ENCODE assay signal across 28 mouse cellular contexts in the genomic region with DNA sequence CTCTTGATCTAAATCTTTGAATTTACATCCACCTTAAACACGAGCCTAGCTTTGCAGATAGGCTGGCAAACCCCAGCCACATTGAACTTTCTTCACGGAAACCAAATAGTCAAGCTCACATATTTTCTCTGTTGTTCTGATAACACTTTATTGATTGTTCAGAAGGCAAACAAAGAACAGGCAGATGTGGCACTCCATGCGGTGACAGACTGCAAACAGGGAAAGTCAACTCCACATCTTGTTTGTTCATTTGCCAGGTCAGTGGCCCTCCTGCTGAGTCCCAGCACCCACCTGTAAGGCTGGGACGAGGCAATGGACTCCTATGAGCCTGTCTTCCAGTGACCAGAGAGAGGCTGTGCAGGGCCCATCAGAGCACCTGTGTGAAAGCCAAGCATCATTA.
DNase-seq lines count a peak whose midpoint lies in the region; ATAC-seq and TF ChIP-seq lines count a peak whose summit lies in the region.
"Had no signal": no experiment of that assay in that cellular context is flagged by ENCODE, and none has a peak within 500 bp of the region (broad histone marks: within the 10 kb centered on the region; RNA-seq: fewer than 3 reads in every experiment).

No protein-coding gene starts in this region.

- ATAC-seq in intestine, embryonic 15.5 days: peak; percentile 24; the same call in 1 of the 2 replicates
- no peak for ATAC-seq in intestine, postnatal 0 days
- peak; percentile 48; the same call in 1 of the 2 replicates for ATAC-seq in liver, embryonic 13.5 days (ENCODE audit: low read depth)
- ATAC-seq in stomach, embryonic 14.5 days (ENCODE audit: insufficient number of reproducible peaks, insufficient read depth, low FRiP score, low read depth): peak; percentile 65
- peak; percentile 63 for ATAC-seq in stomach, postnatal 0 days (ENCODE audit: low FRiP score, low TSS enrichment)
- ATAC-seq in heart, embryonic 12.5 days (ENCODE audit: insufficient number of reproducible peaks, low FRiP score): no peak
- ATAC-seq: activated CD4-positive, CD25-positive, alpha-beta regulatory T cell, adult 4 months; forebrain, embryonic 16.5 days had no signal

- no peak overlapping the region for H3K4me2 ChIP-seq in intestine, embryonic 15.5 days (replicated peaks)
- H3K4me2 ChIP-seq in intestine, postnatal 0 days (replicated peaks; ENCODE audit: low read depth): no peak overlapping the region
- no peak overlapping the region for H3K4me2 ChIP-seq in liver, embryonic 13.5 days
- H3K4me2 ChIP-seq in stomach, embryonic 14.5 days (replicated peaks; ENCODE audit: low read depth, low read length): no peak overlapping the region
- no peak overlapping the region for H3K4me2 ChIP-seq in stomach, postnatal 0 days (replicated peaks; ENCODE audit: low read depth)
- H3K4me2 ChIP-seq in heart, embryonic 12.5 days: no peak overlapping the region
- H3K4me2 ChIP-seq: embryonic facial prominence, embryonic 13.5 days; forebrain, embryonic 12.5 days; heart, embryonic 11.5 days; heart, embryonic 15.5 days; hindbrain, embryonic 13.5 days had no signal

- no peak overlapping the region for H3K9ac ChIP-seq in intestine, embryonic 15.5 days
- no peak overlapping the region for H3K9ac ChIP-seq in intestine, postnatal 0 days (ENCODE audit: low read depth, low read length)
- H3K9ac ChIP-seq in liver, embryonic 13.5 days: no peak overlapping the region
- no peak overlapping the region for H3K9ac ChIP-seq in stomach, embryonic 14.5 days (replicated peaks; ENCODE audit: low read depth, low read length)
- H3K9ac ChIP-seq in stomach, postnatal 0 days (ENCODE audit: low read length): no peak overlapping the region
- H3K9ac ChIP-seq in heart, embryonic 12.5 days: no peak overlapping the region
- H3K9ac ChIP-seq: embryonic facial prominence, embryonic 13.5 days; forebrain, embryonic 12.5 days; heart, embryonic 15.5 days; hindbrain, embryonic 13.5 days had no signal

- H3K4me3 ChIP-seq in intestine, embryonic 15.5 days (replicated peaks): no peak overlapping the region
- no peak overlapping the region for H3K4me3 ChIP-seq in intestine, postnatal 0 days (ENCODE audit: low read depth, low read length)
- no peak overlapping the region for H3K4me3 ChIP-seq in liver, embryonic 13.5 days (replicated peaks)
- no peak overlapping the region for H3K4me3 ChIP-seq in stomach, embryonic 14.5 days (ENCODE audit: low read depth, low read length)
- H3K4me3 ChIP-seq in stomach, postnatal 0 days (ENCODE audit: low read depth, low read length): no peak overlapping the region
- no peak overlapping the region for H3K4me3 ChIP-seq in heart, embryonic 12.5 days
- H3K4me3 ChIP-seq: embryonic facial prominence, embryonic 10.5 days; embryonic facial prominence, embryonic 13.5 days; erythroblast, embryonic 14.5 days; forebrain, embryonic 12.5 days; heart, embryonic 15.5 days; hindbrain, embryonic 10.5 days; hindbrain, embryonic 13.5 days had no signal

- H3K27ac ChIP-seq in intestine, embryonic 15.5 days: no peak overlapping the region
- no peak overlapping the region for H3K27ac ChIP-seq in intestine, postnatal 0 days (ENCODE audit: low read depth, low read length)
- H3K27ac ChIP-seq in liver, embryonic 13.5 days: no peak overlapping the region
- H3K27ac ChIP-seq in stomach, embryonic 14.5 days (ENCODE audit: low read length): no peak overlapping the region
- H3K27ac ChIP-seq in stomach, postnatal 0 days (replicated peaks): no peak overlapping the region
- no peak overlapping the region for H3K27ac ChIP-seq in heart, embryonic 12.5 days (ENCODE audit: poor library complexity, severe bottlenecking)
- H3K27ac ChIP-seq: embryonic facial prominence, embryonic 10.5 days; embryonic facial prominence, embryonic 13.5 days; forebrain, embryonic 12.5 days; heart, embryonic 15.5 days; hindbrain, embryonic 10.5 days; hindbrain, embryonic 13.5 days had no signal

- DNase-seq in liver, embryonic 13.5 days: no peak
- peak; percentile 68 for DNase-seq in stomach, postnatal 0 days (ENCODE audit: low spot score)
- no peak for DNase-seq in urinary bladder, postnatal 36 days (ENCODE audit: low spot score in 2 of 2)
- DNase-seq: adrenal gland, adult 8-10 months; adrenal gland, postnatal 25 days; cerebellum, adult 11-12 months; cerebellum, adult 8-10 months; cerebellum, postnatal 10 days; cerebellum, postnatal 36 days; embryo, embryonic 11 days; gastrocnemius, postnatal 14 days; heart, adult 11 months; heart, postnatal 10 days; heart, postnatal 36 days had no signal

- no peak for TF ChIP-seq CTCF in intestine, postnatal 0 days (IDR thresholded peaks at IDR 0.05; ENCODE audit: low read depth)
- TF ChIP-seq CTCF in stomach, postnatal 0 days (IDR thresholded peaks at IDR 0.05; ENCODE audit: low read depth): peak; percentile 15

- 58% methylated on average over 4 of the region's 4 CpGs for WGBS in intestine, embryonic 15.5 days
- 60% methylated on average over 4 of the region's 4 CpGs for WGBS in intestine, postnatal 0 days
- WGBS in liver, embryonic 13.5 days (ENCODE audit: insufficient replicate concordance): 46% methylated on average over 4 of the region's 4 CpGs
- 67% methylated on average over 4 of the region's 4 CpGs for WGBS in stomach, embryonic 14.5 days
- 55% methylated on average over 4 of the region's 4 CpGs for whole genome bisulfite sequencing in stomach, postnatal 0 days
- WGBS in heart, embryonic 12.5 days: 67% methylated on average over 4 of the region's 4 CpGs

- H3K4me1 ChIP-seq in intestine, embryonic 15.5 days (replicated peaks): 0 out of 2 replicates have a peak, but pooled peaks cover 2% of the 10 kb centered on the region
- no peaks in the 10 kb centered on the region for H3K4me1 ChIP-seq in intestine, postnatal 0 days (replicated peaks; ENCODE audit: control insufficient read depth, insufficient read depth, low read length)
- no peaks in the 10 kb centered on the region for H3K4me1 ChIP-seq in liver, embryonic 13.5 days (replicated peaks)
- H3K4me1 ChIP-seq in stomach, embryonic 14.5 days (ENCODE audit: control insufficient read depth, insufficient read depth, low read length): no peaks in the 10 kb centered on the region
- no peaks in the 10 kb centered on the region for H3K4me1 ChIP-seq in stomach, postnatal 0 days (replicated peaks; ENCODE audit: control insufficient read depth, insufficient read depth)
- H3K4me1 ChIP-seq in heart, embryonic 12.5 days (replicated peaks): 0 out of 2 replicates have a peak, but pooled peaks cover under 1% of the 10 kb centered on the region
- H3K4me1 ChIP-seq: embryonic facial prominence, embryonic 13.5 days; forebrain, embryonic 12.5 days; heart, embryonic 15.5 days; hindbrain, embryonic 13.5 days had no signal

- TF ChIP-seq EP300 in stomach, postnatal 0 days (optimal IDR thresholded peaks at IDR 0.05): no peak

- H3K36me3 ChIP-seq in intestine, embryonic 15.5 days: no peaks in the 10 kb centered on the region
- no peaks in the 10 kb centered on the region for H3K36me3 ChIP-seq in intestine, postnatal 0 days (ENCODE audit: control insufficient read depth, insufficient read depth)
- no peaks in the 10 kb centered on the region for H3K36me3 ChIP-seq in liver, embryonic 13.5 days
- H3K36me3 ChIP-seq in stomach, embryonic 14.5 days (ENCODE audit: control insufficient read depth, insufficient read depth, low read length): no peaks in the 10 kb centered on the region
- no peaks in the 10 kb centered on the region; the same call in 1 of the 2 replicates for H3K36me3 ChIP-seq in stomach, postnatal 0 days (ENCODE audit: control insufficient read depth, insufficient read depth, low read length)
- H3K36me3 ChIP-seq in heart, embryonic 12.5 days: no peaks in the 10 kb centered on the region
- H3K36me3 ChIP-seq: embryonic facial prominence, embryonic 10.5 days; embryonic facial prominence, embryonic 13.5 days; forebrain, embryonic 12.5 days; heart, embryonic 15.5 days; hindbrain, embryonic 10.5 days; hindbrain, embryonic 13.5 days had no signal

- H3K9me3 ChIP-seq in intestine, embryonic 15.5 days: no peaks in the 10 kb centered on the region
- H3K9me3 ChIP-seq in intestine, postnatal 0 days (ENCODE audit: control insufficient read depth): no peaks in the 10 kb centered on the region
- no peaks in the 10 kb centered on the region for H3K9me3 ChIP-seq in liver, embryonic 13.5 days (replicated peaks)
- H3K9me3 ChIP-seq in stomach, embryonic 14.5 days (ENCODE audit: control insufficient read depth, low read depth, low read length): no peaks in the 10 kb centered on the region
- no peaks in the 10 kb centered on the region for H3K9me3 ChIP-seq in stomach, postnatal 0 days (ENCODE audit: control insufficient read depth, low read length)
- no peaks in the 10 kb centered on the region for H3K9me3 ChIP-seq in heart, embryonic 12.5 days (replicated peaks)
- H3K9me3 ChIP-seq: embryonic facial prominence, embryonic 10.5 days; embryonic facial prominence, embryonic 13.5 days; forebrain, embryonic 12.5 days; heart, embryonic 15.5 days; hindbrain, embryonic 10.5 days; hindbrain, embryonic 13.5 days had no signal

- no peaks in the 10 kb centered on the region for H3K27me3 ChIP-seq in intestine, embryonic 15.5 days (replicated peaks)
- no peaks in the 10 kb centered on the region for H3K27me3 ChIP-seq in intestine, postnatal 0 days (replicated peaks; ENCODE audit: control insufficient read depth, insufficient read depth, low read length)
- no peaks in the 10 kb centered on the region for H3K27me3 ChIP-seq in liver, embryonic 13.5 days
- H3K27me3 ChIP-seq in stomach, embryonic 14.5 days (ENCODE audit: control insufficient read depth, insufficient read depth, low read length): no peaks in the 10 kb centered on the region
- no peaks in the 10 kb centered on the region for H3K27me3 ChIP-seq in stomach, postnatal 0 days (ENCODE audit: control insufficient read depth, insufficient read depth, low read length)
- H3K27me3 ChIP-seq in heart, embryonic 12.5 days (replicated peaks): no peaks in the 10 kb centered on the region
- H3K27me3 ChIP-seq: embryonic facial prominence, embryonic 13.5 days; forebrain, embryonic 12.5 days; heart, embryonic 15.5 days; hindbrain, embryonic 13.5 days had no signal

Comparison
In these comparisons a context has a peak if more than half of its experiments do, and no peak if none do; other contexts are left out.
1. ATAC-seq: peak in intestine, embryonic 15.5 days (single experiment), liver, embryonic 13.5 days (single experiment), stomach, embryonic 14.5 days (single experiment) and stomach, postnatal 0 days (single experiment); none in intestine, postnatal 0 days (single experiment) and heart, embryonic 12.5 days (single experiment).